Mouse (Mus musculus) cerebellum, adult 11-12 months (tissue): ENCODE results near the gene Tmem211.
A peak's percentile ranks its signal among the peaks of the same experiment; 100 is the strongest.

Source experiments
- DNase-seq: peaks from one replicate; pipeline ENCODE4 v3.0.0; 2022

The Tmem211 gene

DNA sequence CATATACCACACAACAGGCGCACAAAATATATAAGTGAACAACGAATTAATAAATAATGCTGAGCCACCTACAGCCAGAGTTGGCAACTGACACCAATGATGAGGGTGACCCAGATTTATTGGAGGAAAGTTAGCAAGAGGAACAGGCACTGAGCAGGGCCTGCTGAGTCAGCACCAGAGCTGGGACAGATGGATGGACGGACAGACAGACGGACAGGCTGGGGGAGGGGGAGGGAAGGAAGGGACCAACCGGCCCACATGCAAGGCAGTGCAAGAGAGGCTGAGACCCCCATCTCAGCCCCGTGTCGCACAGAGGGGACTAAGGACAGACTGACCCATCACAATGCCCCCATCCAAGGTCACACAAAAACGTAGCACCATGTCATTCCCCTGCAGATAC, 12.7 kb upstream of the Tmem211 start:
- DNase-seq = no peak

DNA sequence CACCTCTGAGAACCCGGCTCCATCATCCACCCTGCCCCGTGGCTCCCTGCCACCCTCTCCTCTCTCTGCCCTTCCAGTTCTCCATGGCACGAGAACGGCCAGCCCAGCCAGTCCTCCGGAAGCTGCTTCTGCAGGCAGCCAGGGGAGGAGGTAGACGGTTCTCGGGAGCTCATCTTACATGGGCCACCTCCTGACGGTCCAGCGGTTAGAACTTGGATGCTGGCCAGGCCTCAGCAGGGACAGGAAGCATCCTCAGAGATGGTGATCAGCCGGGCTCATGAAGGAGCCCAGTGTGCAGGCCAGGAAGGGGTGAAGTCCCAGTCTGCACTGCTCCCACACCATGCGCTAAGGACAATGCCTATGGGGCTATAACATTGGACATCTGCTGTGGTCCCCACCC, 12.3 kb upstream of the Tmem211 start:
- DNase-seq = no peak

DNA sequence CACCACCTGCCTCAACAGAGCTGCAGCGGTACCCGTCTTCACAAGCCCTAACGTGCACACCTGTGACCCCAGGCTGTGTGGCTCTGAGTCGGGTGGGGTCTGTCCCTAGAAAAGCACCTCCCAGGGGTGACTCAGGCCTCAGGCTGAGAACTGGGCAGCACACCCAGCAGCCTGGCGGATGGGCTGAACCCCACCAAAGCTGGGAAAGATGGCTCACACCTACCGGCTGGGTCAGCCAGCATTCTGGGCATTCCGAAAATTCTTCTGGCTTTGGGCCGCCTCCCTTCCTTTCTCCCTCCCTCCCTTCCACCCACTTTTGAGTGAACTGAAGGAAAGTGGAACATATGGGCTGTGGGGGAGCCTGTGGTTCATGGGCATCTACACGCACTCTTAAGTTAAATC, 11.1 kb upstream of the Tmem211 start:
- no peak for DNase-seq

DNA sequence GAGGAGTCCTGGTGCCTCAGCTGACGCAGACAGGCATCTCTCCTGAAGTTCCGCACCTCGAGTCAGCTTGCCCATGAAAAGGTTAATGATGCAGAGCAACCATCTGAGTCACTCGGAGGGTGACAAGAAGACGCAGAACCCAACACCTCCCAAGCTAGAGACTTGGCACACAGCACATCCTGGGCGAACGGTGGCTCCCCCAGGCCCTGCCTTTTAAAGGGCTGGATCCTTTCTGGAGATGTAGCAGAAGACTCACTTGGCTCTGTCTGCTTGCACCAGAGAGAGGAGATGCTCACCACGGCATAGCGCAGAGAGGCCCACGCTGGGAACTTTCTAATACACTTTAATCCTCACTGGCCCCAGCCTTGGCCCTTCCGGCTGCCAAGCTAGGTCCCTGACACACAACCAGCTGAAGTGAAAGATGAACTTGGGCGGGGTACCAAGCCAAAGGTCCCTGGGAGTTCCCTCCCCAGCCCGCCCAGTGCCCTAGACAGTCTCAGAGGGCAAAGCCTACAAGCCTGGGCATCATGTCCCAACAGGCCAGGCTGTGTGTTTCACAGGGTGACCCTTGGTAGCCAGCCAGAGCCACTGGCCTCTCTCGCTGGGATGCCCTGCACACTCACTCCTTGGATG, 10.3 kb upstream of the Tmem211 start:
- no peak for DNase-seq

DNA sequence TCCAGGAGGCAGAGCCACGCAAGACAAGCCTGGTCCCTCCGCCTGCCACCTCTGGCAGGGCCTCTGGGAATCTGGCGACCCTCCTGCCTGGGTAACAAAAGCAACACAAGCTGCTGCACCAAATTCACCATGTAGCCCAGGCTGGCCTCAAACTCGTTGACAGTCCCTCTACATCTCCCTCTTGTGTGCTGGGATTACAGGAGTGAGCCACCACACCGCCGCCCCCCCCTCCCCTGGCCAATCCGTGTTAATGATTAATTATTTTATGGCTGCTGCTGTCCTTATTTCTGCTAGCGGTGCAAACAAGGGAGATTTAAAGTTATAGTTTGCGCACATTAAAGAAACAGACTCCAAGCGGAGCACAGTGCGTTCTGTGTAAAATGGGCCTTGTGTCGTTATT, 9.6 kb upstream of the Tmem211 start:
- no peak for DNase-seq

DNA sequence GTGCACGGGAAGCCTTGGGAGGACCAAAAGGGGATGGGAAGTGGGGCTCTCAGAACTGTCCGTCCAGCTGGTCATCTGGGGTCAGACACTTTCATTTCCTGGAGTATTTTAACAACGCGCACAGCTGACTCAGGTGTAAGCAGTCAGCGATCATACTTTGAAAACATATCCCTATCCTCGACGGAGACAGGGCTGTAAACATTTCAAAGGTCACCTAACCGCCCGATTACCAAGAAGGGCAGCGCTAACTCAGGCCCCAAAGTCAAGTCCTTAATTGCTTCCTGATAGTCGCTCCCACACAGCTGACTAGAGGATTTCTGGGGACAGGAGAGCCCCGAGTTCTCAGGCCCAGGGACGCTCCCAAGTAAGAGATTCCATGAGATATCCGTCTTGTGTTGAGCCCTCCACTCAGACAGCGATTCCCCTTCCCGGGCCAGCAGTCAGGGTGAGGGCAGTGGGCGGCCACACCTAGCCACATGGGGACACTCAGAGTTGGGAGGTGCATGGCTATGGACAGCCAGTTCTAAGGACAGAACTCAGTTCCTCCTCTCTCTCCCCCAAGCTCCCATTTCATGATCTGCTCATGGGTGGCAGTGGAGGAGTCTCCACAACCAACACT, 8.0 kb upstream of the Tmem211 start:
- no peak for DNase-seq

DNA sequence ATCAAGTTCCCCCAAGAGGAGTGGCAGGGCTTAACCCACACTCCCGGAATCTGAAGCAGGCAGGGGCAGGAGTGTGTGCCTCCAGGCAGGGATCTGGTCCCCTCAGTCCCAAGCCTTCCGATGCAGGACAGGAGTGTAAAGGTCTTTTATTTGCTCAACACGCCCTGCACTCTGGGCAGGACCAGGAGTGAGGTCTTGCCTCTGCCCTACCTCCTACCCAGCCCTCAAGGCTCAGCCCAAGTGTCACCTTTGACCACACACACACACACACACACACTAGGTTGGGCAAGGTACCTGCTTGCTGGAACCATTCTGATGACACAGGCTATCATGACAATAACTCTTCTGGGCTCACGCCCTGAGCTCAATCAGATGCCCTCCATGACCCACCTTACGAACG, 7.3 kb upstream of the Tmem211 start:
- no peak for DNase-seq

DNA sequence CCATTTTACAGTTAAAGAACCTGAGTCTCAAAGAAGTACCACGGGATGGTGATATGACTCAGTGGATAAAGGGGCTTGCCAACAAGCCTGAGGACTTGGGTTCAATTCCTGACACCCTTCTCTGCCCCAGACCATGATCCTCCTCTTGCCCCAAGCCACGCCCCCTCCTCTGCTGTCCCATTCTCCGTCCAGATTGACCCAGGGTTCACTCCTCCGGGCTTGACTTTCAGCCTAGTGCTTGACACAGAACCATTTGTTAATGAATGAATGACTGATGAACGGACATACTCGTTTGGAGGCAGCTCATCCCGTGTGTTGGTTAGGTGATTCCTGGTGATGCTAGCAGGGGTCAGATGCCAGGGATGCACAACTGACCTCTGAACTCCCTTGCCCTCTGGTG, 6.8 kb upstream of the Tmem211 start:
- DNase-seq = no peak

DNA sequence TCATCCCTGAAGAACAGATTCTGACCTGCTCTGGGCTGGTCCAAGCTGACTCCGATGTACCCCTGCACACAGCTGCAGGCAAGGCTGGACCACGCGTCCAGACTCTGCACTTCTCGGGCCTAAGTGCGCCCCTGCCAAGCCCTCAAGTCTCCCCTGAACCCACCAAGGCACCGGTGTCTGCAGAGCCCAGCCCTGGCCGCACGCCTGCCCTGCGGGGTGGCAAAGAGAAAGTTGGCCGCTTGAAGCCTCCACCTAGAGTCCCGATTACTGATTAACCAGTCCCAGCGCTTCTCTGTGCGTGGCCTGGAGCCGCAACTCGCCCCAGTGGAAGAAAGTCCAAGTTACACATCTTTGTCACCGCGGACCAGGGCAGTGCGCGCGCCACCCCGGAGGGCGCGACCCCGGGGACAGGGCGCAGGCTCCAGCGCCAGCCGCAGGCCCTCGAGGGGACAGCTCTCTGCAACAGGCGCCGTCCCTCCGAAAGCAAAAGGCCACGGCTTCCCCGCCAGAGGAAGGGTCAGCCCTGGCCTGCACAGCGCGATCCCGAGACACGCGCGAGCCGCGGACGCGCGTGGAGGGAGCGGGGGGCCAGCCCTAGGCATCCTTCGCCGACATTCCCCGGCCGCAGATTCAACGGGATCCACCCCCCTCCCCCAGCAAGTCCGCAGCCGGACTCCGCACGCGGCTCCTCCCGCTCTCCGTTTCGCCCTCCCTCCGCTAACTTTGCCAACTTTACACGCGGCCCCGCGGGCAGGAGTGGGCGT, 6.1 kb upstream of the Tmem211 start:
- DNase-seq = no peak

DNA sequence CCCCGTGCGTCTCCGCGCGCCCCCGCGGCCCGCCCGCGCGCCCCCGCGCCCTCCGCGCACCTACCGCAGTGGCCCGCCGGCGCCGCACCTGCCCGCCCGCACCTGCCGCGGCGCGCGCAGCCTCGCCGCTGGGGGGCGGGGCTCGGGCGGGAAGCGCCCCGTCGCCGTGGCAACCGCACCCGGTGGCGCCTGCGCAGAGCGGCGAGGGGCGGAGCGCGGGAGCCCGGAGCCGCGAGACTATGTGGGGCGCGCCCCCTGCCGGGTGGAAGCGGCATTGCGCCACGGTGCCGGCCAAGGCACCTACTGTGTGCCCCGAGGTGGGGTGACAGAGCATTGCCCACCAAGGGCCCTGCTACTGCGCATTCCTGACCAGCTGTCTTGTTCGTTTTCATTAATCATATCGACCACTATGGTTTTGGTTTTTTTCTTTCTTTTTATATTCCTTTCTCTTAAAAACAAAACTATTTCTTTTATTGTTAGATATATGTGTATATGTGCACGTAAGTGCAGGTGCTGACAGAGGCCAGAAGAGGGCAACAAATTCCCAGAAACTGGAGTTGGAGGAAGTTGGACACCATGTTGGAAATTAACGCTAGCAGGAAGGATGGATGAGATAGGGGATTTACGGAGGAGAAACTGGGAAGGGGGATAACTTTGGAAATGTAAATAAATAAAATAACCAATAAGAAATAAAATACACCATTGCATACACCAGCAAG, 5.4 kb upstream of the Tmem211 start, which contains the start of gene 2900026A02Rik:
Gene 2900026A02Rik (minus strand): TSS at position 90 of the 719 bp plus-strand sequence.
- peak; percentile 23 for DNase-seq

DNA sequence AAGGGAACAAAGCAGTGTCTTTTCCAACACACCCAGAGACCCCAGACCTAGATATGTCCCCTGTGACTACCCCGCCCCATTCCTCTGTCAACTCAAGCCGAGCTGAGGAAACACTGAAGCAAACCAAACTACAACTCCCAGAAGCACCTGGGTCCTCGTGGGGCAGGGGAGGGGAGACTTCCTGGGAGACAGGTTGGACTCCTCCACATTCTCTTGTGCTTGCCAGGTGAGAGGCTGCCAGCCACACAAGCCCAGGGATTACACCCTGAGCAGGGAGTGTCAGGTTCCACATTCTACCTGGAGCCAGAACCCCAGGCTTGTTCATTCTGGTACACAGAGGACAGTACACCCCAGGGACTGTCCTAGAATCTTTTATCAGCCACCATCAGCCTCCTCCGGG, 2.8 kb upstream of the Tmem211 start:
- no peak for DNase-seq

DNA sequence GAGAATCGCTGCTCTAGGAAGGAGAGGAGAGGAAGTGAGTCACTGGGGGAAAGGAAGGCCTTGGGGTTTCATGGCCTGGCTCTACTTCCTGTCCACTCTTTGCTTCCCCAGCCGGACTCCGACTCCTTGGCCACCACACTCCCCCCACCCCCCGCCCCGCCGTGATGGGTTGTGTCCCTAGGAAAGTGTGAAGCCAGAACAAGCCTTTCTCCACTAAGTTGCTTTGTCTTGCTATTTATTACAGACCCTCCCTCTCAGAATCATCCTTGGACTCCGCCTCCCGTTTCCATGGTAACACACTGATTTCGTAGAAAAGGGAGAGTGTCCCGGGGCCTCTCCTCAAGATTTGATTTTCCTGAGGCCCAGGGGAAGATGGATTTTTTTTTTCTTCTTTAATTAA, 1.4 kb upstream of the Tmem211 start:
- no peak for DNase-seq

DNA sequence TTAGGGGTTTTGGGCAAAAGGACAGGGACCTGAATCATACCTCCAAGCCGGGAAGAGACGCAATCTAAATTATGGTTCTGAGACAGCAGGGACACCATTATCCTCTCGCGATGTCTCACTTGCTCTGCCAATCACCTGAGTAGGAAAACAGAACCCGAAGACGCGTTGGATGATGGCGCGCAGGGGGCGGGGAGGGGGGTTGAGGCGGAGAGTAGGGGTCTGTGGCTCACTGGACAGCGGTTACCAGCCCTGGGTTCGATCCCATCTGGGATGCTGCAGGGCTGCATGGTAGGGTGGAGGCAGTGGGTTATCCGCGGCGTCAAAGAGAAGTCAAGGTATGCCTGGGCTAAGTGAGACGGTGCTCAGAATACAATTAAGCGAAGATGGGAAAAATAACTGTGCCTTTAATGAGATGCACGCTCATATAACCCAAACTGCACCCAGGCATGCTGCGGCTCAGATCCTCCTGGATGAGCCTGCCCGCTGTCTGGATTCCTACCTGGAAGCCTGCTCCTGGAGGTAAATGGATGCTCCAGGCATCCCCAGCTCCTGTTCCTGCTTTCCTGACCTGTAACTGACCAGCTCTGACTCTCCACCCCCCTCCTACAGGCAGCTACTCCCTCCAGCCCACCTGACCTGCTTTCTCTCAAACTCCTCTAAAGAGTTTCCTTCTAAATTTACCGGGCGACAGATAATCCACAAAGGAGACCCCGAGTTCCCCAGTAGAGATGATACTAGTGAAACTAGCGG, 848 bp upstream of the Tmem211 start:
- no peak for DNase-seq

DNA sequence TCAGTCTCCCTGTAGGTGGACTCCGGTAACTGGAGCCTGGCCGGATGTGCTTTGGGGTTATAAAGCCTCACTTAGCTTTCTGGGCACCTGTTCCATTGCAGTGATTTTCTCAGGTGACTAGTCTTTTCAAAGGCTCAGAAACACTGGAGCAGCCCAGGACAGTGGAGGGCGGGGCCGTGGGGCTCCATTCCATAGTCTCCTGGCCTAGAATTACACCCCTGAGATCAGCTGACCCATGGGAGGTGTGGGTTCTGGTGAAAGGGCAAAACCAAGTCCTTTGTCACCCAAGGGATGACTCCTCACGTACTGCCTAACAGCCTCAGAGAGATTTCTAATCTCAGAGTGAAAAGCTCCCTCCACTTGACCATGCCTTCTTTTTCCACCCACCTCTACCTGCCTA, 3.5 kb downstream of the Tmem211 start:
- no peak for DNase-seq

DNA sequence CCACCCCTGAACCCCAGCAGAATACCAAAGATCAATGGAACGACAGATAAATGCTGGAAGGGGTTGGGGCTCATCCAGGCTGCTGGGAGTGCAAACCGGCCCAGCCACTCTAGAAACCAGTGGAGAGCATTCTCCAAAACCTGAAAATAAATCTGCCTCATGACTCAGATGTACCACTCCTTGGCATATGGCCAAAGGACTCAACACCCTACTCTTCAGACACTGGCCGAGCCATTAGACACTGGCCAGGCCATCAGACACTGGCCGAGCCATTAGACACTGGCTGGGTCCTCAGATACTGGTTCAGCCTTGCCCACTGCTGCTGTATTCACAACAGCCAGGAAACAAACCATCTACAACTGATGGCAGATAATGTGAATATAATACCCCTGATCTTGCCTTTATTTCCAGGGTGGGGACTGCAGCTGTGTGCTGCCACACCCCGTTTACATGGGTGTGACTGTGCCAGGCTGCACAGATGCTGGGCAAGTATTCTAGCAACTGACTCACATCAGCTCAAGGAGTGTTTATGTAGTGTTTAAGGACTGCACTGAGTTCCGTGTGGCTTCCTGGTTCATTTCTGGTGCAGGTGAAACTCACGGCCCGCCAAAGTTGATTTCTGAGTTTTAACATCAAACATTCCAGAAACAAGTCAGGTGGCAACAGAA, 22.7 kb downstream of the Tmem211 start:
- no peak for DNase-seq

DNA sequence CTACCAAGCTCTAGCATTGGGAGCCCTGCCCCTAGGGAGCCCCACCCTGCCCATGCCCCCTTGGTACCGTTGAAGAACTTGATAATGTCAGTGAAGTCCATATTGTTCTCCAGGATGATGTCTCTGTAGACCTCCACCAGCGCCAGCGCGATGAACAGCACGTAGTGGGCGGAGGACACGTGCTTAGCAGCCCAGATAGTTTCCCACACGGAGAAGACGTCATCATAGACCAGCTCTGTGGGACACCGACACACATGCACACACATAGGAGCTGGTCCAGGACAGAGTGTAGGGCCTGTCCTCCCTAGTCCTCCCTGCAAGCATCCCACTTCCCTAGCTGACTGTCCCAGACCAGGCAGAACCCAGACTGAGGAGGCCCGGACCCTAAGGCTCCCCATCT, 24.1 kb downstream of the Tmem211 start:
- DNase-seq = no peak

DNA sequence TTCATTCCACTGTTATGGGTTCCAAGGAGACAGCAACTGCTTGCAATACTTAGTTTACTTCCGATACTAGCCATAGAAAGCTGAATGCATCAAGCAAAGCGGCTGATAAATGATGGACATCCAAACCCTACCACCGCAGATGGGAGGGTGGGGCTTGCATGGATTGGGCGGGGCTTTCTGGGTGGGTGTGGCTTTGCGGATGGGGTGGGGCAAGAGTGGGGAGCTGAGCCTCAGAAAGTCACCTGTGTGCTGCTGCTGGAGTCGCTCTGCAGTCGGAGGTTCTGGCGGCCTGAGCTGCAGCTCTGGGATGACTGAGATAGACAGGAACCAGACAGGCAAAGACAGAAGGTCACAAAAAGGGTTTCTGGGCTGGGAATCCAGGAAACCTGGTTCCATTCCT, 38.9 kb downstream of the Tmem211 start:
- DNase-seq = no peak

DNA sequence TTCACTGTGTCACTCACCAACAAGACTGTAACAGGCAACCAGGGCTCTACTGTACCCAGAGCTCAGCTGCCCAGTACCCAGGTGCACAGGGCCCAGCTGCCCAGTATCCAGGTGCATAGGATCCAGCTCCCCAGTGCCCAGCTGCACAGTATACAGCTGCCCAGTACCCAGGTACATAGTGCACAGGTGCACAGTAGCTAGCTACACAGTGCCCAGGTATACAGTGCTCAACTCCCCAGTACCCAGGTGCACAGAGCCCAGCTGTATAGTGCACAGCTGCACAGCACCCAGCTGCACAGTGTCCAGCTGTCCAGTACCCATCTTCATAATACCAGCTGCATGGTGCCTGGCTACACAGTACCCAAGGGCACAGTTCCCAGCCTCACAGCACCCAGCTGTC, 41.5 kb downstream of the Tmem211 start:
- DNase-seq = no peak

DNA sequence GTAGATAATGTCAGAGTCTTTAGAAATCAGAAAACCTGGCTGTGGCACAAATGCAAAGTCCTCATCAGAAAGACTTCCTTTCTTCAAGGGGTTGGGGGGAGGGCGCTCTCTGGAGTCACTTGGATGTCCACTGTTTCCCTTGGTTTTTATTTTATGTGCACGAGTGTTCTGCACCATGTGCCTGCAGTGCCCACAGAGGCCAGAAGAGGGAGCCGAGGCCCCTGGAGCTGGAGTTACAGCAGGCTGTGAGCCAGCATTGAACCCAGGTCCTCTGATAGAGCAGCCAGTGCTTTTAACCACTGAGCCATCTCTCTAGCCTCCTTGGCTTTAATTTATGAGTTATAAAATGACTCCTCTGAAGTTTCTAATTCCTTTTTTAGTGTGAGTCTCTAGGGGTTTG, 43.3 kb downstream of the Tmem211 start:
- no peak for DNase-seq

DNA sequence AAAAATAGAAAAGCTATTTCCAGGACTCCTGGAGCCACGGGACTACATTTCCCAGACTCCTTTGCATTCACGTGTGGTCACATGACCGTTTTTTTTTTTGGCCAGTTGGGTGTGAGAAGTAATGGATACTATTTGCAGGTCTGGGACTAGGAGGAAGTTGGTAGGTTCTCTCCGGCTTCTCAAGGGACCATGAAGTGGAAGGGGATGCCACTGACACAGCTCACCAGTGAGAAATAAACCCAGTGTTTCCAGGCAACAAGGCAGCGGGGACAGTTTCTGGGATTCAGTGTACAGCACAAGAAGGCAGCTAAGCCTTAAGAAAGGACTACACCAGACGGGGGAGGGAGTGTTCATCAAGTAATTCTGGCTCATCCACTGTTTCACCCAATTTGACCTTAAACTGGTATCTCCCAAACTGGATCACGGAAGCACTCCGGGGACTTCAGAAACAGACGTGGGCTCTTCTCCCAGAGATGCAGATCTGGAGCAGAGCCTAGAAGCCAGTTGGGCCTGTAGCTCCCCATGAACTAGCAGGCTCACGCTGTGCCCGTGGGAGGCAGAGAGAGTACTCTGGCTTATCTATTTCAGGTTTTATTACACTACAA, 44.6 kb downstream of the Tmem211 start:
- DNase-seq = no peak

DNA sequence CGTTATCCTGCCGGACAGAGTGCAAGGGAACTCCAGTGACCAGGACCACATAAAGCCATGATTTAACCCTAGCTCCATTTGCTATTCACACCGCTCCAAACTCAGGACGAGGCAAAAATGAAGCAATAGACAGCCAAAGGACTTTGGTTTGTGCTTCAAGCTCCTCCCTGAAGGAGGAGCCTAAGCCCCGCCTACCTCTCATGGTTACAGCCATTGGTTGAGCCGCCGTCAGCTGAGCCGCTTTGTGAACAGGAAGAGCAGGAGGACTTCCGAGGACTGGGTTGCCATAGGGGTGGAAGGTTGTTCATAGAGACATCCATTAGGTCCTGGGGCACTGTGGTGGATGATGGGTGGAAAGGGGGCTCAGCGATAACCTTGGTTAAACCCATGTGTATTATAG, 49.1 kb downstream of the Tmem211 start:
- no peak for DNase-seq
